In the genomic region with DNA sequence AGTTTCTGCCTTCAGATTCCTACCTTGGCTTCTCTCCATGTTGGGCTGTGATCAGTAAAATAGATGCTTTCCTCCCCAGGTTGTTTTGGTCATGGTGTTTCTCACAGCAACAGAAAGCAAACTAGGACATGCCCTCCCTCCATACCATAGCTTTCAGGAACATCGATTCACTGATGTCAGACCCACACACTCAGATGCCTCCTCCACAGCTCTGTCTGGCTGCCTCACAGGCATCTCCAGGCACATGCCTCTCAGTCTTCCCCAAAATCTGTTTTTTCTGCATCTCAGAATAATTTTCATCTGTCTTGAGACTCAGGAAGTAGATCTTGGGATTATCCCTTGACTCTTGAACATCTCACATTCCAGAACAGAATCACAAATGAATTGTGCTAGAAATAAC, we compare ENCODE assay signal across 25 mouse cellular contexts. TPM values are rescaled to one million over a fixed set of nuclear protein-coding genes. Genes with fewer than 3 reads are reported as not detected.
DNase-seq lines count a peak whose midpoint lies in the region; ATAC-seq and TF ChIP-seq lines count a peak whose summit lies in the region.
"Had no signal": no experiment of that assay in that cellular context is flagged by ENCODE, and none has a peak within 500 bp of the region (broad histone marks: within the 10 kb centered on the region; RNA-seq: fewer than 3 reads in every experiment).

No protein-coding gene starts in this region.

- no peak overlapping the region for H3K9ac ChIP-seq in forebrain, embryonic 11.5 days (ENCODE audit: low read length)
- H3K9ac ChIP-seq: forebrain, postnatal 0 days; heart, embryonic 13.5 days; hindbrain, embryonic 13.5 days had no signal

- no peak overlapping the region for H3K4me2 ChIP-seq in forebrain, embryonic 11.5 days (ENCODE audit: low read depth, low read length, severe bottlenecking)
- H3K4me2 ChIP-seq: heart, embryonic 13.5 days; hindbrain, embryonic 13.5 days had no signal

- no peaks in the 10 kb centered on the region for H3K4me1 ChIP-seq in forebrain, embryonic 11.5 days (replicated peaks; ENCODE audit: control insufficient read depth, insufficient read depth, low read length)
- H3K4me1 ChIP-seq: forebrain, embryonic 10.5 days; heart, embryonic 10.5 days; heart, embryonic 13.5 days; hindbrain, embryonic 10.5 days; hindbrain, embryonic 13.5 days had no signal

- H3K36me3 ChIP-seq in forebrain, embryonic 11.5 days (ENCODE audit: control insufficient read depth, insufficient read depth, low read length), result no peaks in the 10 kb centered on the region
- H3K36me3 ChIP-seq: forebrain, embryonic 10.5 days; heart, embryonic 10.5 days; heart, embryonic 13.5 days; hindbrain, embryonic 10.5 days; hindbrain, embryonic 13.5 days had no signal

- no peaks in the 10 kb centered on the region for H3K9me3 ChIP-seq in forebrain, embryonic 11.5 days (ENCODE audit: control insufficient read depth, low read length)
- H3K9me3 ChIP-seq: forebrain, embryonic 10.5 days; heart, embryonic 10.5 days; heart, embryonic 13.5 days; hindbrain, embryonic 10.5 days; hindbrain, embryonic 13.5 days had no signal

- intact Hi-C loops in left cerebral cortex, adult 2 months (cut with DNase I), result loop anchor here (1.0 kb wide), 1 partner anchor 50 kb away; no protein-coding TSS in a partner anchor
- intact Hi-C loops in left cerebral cortex, postnatal 10 days (cut with DNase I), result no loop called here

- peak overlapping the region; percentile 72; the same call in 1 of the 2 replicates for H3K27ac ChIP-seq in left cerebral cortex, adult 2 months
- H3K27ac ChIP-seq in forebrain, embryonic 11.5 days (ENCODE audit: low read depth, low read length), result no peak overlapping the region
- H3K27ac ChIP-seq: forebrain, embryonic 10.5 days; heart, adult 2 months; heart, embryonic 10.5 days; heart, embryonic 13.5 days; hindbrain, embryonic 10.5 days; hindbrain, embryonic 13.5 days had no signal

- ATAC-seq in frontal cortex, adult (ENCODE audit: low TSS enrichment), result peak; percentile 94
- no peak for ATAC-seq in forebrain, embryonic 11.5 days (replicated peaks; ENCODE audit: low FRiP score)
- ATAC-seq: activated CD4-positive, CD25-positive, alpha-beta regulatory T cell, adult 4 months; forebrain, embryonic 14.5 days; forebrain, postnatal 0 days; hindbrain, embryonic 16.5 days had no signal

- no peak for DNase-seq in frontal cortex, postnatal 25 days (ENCODE audit: low spot score in 2 of 2)
- DNase-seq in left cerebral cortex, adult 2 months (ENCODE audit: extremely low spot score in 1 of 2, low spot score in 2 of 2), result no peak
- DNase-seq in left cerebral cortex, postnatal 10 days (ENCODE audit: extremely low spot score in 1 of 2, low spot score in 2 of 2), result no peak
- DNase-seq in right cerebral cortex, adult 2 months (ENCODE audit: low spot score in 2 of 2), result peak; percentile 20 to 24
- DNase-seq in right cerebral cortex, postnatal 4 days, result no peak
- no peak for DNase-seq in forebrain, embryonic 11.5 days (ENCODE audit: low spot score)
- DNase-seq: adrenal gland, adult 8-10 months; adrenal gland, postnatal 25 days; cerebellum, adult 18-20 months; cerebellum, adult 9-10 months; cerebellum, postnatal 14 days; forebrain, postnatal 0 days; gastrocnemius, postnatal 25 days; heart, adult 2 months; heart, postnatal 36 days had no signal

- no peaks in the 10 kb centered on the region for H3K27me3 ChIP-seq in forebrain, embryonic 11.5 days (ENCODE audit: control insufficient read depth, insufficient read depth, low read length)
- H3K27me3 ChIP-seq: heart, embryonic 13.5 days; hindbrain, embryonic 13.5 days had no signal

- 89% methylated on average over 1 of the region's 1 CpGs for WGBS in forebrain, embryonic 11.5 days

- no peak for TF ChIP-seq CTCF in left cerebral cortex, adult 2 months (IDR thresholded peaks at IDR 0.05)

- H3K4me3 ChIP-seq in left cerebral cortex, adult 2 months, result no peak overlapping the region
- no peak overlapping the region for H3K4me3 ChIP-seq in forebrain, embryonic 11.5 days (ENCODE audit: low read depth, low read length)
- H3K4me3 ChIP-seq: forebrain, embryonic 10.5 days; heart, adult 2 months; heart, embryonic 10.5 days; heart, embryonic 13.5 days; hindbrain, embryonic 10.5 days; hindbrain, embryonic 13.5 days had no signal

RNA-seq across cellular contexts. Expression of a gene that starts 16.4 kb away (rescaled TPM):
- total RNA-seq in left cerebral cortex, adult 2 months (2021), result under 1 TPM; 0.42 to 0.43 TPM
- total RNA-seq in left cerebral cortex, postnatal 10 days (2021), result under 1 TPM; 0.45 to 0.99 TPM
- 2.6 TPM in 2 replicates for polyA plus RNA-seq in forebrain, embryonic 11.5 days (2014; fragmentation: Nextera tagmentation; extraction: Ambion mirVana)
- total RNA-seq: adrenal gland, postnatal 25 days; forebrain, postnatal 0 days; gastrocnemius, adult 8-10 months had no signal
- polyA plus RNA-seq: activated CD4-positive, CD25-positive, alpha-beta regulatory T cell, adult 4 months; forebrain, postnatal 0 days had no signal

RNA-seq across cellular contexts. Expression of a gene that starts 29.9 kb away (rescaled TPM):
- total RNA-seq in left cerebral cortex, adult 2 months (2021), result 10 to 100 TPM in 1 of 2 experiments, 1 to 10 TPM in 1; 8.3 to 11.0 TPM
- 1 to 10 TPM; 6.4 to 6.9 TPM for total RNA-seq in left cerebral cortex, postnatal 10 days (2021)
- 1.0 and 1.2 TPM in 2 replicates for polyA plus RNA-seq in forebrain, embryonic 11.5 days (2014; fragmentation: Nextera tagmentation; extraction: Ambion mirVana)
- polyA plus RNA-seq: activated CD4-positive, CD25-positive, alpha-beta regulatory T cell, adult 4 months had no signal

RNA-seq across cellular contexts. Expression of a gene that starts 33.6 kb away (rescaled TPM):
- 10 to 100 TPM; 24.3 to 24.9 TPM for total RNA-seq in left cerebral cortex, adult 2 months (2021)
- total RNA-seq in left cerebral cortex, postnatal 10 days (2021), result 10 to 100 TPM; 33.3 to 34.3 TPM
- polyA plus RNA-seq in forebrain, embryonic 11.5 days (2014; fragmentation: Nextera tagmentation; extraction: Ambion mirVana), result 24.5 and 25.6 TPM in 2 replicates

RNA-seq across cellular contexts. Expression of a gene that starts 33.7 kb away (rescaled TPM):
- 10 to 100 TPM; 10.0 to 10.4 TPM for total RNA-seq in left cerebral cortex, adult 2 months (2021)
- total RNA-seq in left cerebral cortex, postnatal 10 days (2021), result 10 to 100 TPM; 10.7 to 10.9 TPM
- 91.6 and 91.8 TPM in 2 replicates for polyA plus RNA-seq in forebrain, embryonic 11.5 days (2014; fragmentation: Nextera tagmentation; extraction: Ambion mirVana)

RNA-seq across cellular contexts. Expression of a gene that starts 56.6 kb away (rescaled TPM):
- total RNA-seq in left cerebral cortex, adult 2 months (2021), result not detected
- under 1 TPM; 0.24 TPM for total RNA-seq in left cerebral cortex, postnatal 10 days (2021)
- 0.51 and 0.56 TPM in 2 replicates for polyA plus RNA-seq in forebrain, embryonic 11.5 days (2014; fragmentation: Nextera tagmentation; extraction: Ambion mirVana)

Comparison
In these comparisons a context has a peak if more than half of its experiments do, and no peak if none do; other contexts are left out.
1. DNase-seq: peak in right cerebral cortex, adult 2 months (2 of 2); none in frontal cortex, postnatal 25 days (0 of 2), left cerebral cortex, adult 2 months (0 of 2), left cerebral cortex, postnatal 10 days (0 of 2), right cerebral cortex, postnatal 4 days (single experiment) and forebrain, embryonic 11.5 days (single experiment).